Mouse (Mus musculus): ENCODE measurements around the gene Tmem9b. TPM values are rescaled to one million over a fixed set of nuclear protein-coding genes. Genes with fewer than 3 reads are reported as not detected.

Gene Tmem9b
- total and polyA plus RNA-seq, 3 experiments: 7.7 to 88.6 (median 70.7) TPM

DNA sequence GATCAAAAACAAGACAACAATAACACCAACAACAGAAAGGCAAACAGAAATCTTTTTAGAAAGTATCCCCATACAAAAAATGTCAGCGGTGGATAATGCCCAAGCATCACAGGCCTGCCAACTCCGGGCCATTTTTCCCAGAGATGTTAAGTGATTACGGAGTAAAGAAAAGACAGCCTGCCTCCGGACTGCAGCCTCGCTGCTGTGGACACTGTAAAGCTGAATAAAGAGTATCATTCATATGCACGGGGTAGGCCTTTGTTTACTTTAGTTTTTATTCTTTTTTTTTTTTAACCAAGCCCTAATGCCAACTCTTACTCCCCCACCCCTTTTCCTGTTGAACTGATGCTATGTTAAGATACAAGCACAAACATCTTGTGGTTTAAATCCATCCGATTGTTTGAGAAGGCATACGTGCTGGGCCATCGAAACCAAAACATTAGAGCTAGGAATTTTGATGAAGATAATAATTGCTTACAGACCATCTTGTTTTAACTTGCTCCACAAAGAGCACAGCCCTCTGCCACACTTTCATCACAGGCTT, 66.0 kb downstream of the Tmem9b start:
- H3K27me3 ChIP-seq (ENCODE audit: insufficient read depth, low read length): peaks cover 36% of the 10 kb centered on the region
- DNase-seq (ENCODE audit: low spot score): no peak
- no peak overlapping the region for H3K4me3 ChIP-seq (ENCODE audit: low read depth, low read length)
- no peak for ATAC-seq (ENCODE audit: extremely low read depth, insufficient number of reproducible peaks, low FRiP score, poor library complexity, severe bottlenecking)
- H3K36me3 ChIP-seq (replicated peaks): no peaks in the 10 kb centered on the region
- no peaks in the 10 kb centered on the region for H3K4me1 ChIP-seq (ENCODE audit: insufficient read depth, low read depth, low read length)
- no peaks in the 10 kb centered on the region for H3K9me3 ChIP-seq (replicated peaks)
- no peak for TF ChIP-seq CTCF (IDR thresholded peaks at IDR 0.05; ENCODE audit: low read depth, low read length)
- no peak for TF ChIP-seq POLR2AphosphoS5 (IDR thresholded peaks at IDR 0.05; ENCODE audit: insufficient replicate concordance, low read depth, low read length)
- no peak for TF ChIP-seq GATA1 (IDR thresholded peaks at IDR 0.05; ENCODE audit: borderline replicate concordance, low read length)

Other genes starting within 250 kb of the Tmem9b start
- gene Trim66, start 244.7 kb downstream of the Tmem9b start, total RNA-seq (2014; fragmentation: Nextera tagmentation): not detected in 2 replicates
- 0.17 and 0.49 TPM in 2 replicates for gene Trim66, start 244.7 kb downstream of the Tmem9b start, total RNA-seq (2017)
- gene Trim66, start 244.7 kb downstream of the Tmem9b start, polyA plus RNA-seq (2012): 0.02 TPM in 1 of 2 replicates, not detected in the other
- 402 and 444 TPM in 2 replicates for gene Rpl27a, start 233.7 kb downstream of the Tmem9b start, total RNA-seq (2014; fragmentation: Nextera tagmentation)
- gene Rpl27a, start 233.7 kb downstream of the Tmem9b start, total RNA-seq (2017): 833 and 1,086 TPM in 2 replicates
- 9,138 and 9,366 TPM in 2 replicates for gene Rpl27a, start 233.7 kb downstream of the Tmem9b start, polyA plus RNA-seq (2012)
- 0.92 and 39.5 TPM in 2 replicates for gene St5, start 49.3 kb downstream of the Tmem9b start, total RNA-seq (2014; fragmentation: Nextera tagmentation)
- 0.23 and 0.49 TPM in 2 replicates for gene St5, start 49.3 kb downstream of the Tmem9b start, total RNA-seq (2017)
- 0.07 TPM in 2 replicates for gene St5, start 49.3 kb downstream of the Tmem9b start, polyA plus RNA-seq (2012)
- 16.3 and 18.4 TPM in 2 replicates for gene Akip1, start 49.2 kb downstream of the Tmem9b start, total RNA-seq (2014; fragmentation: Nextera tagmentation)
- gene Akip1, start 49.2 kb downstream of the Tmem9b start, total RNA-seq (2017): 23.3 and 25.2 TPM in 2 replicates
- gene Akip1, start 49.2 kb downstream of the Tmem9b start, polyA plus RNA-seq (2012): 15.1 and 15.6 TPM in 2 replicates
- gene BC051019, start 29.0 kb downstream of the Tmem9b start, total RNA-seq (2014; fragmentation: Nextera tagmentation): not detected in 2 replicates
- gene BC051019, start 29.0 kb downstream of the Tmem9b start, total RNA-seq (2017): not detected in 2 replicates
- not detected in 2 replicates for gene BC051019, start 29.0 kb downstream of the Tmem9b start, polyA plus RNA-seq (2012)
- not detected in 2 replicates for gene Ascl3, start 21.1 kb downstream of the Tmem9b start, total RNA-seq (2014; fragmentation: Nextera tagmentation)
- not detected in 2 replicates for gene Ascl3, start 21.1 kb downstream of the Tmem9b start, total RNA-seq (2017)
- gene Ascl3, start 21.1 kb downstream of the Tmem9b start, polyA plus RNA-seq (2012): not detected in 2 replicates
- gene Nrip3, start 29.1 kb upstream of the Tmem9b start, total RNA-seq (2014; fragmentation: Nextera tagmentation): not detected in 2 replicates
- gene Nrip3, start 29.1 kb upstream of the Tmem9b start, total RNA-seq (2017): 0.52 and 0.55 TPM in 2 replicates
- gene Nrip3, start 29.1 kb upstream of the Tmem9b start, polyA plus RNA-seq (2012): not detected in 2 replicates
- 10.3 and 11.1 TPM in 2 replicates for gene Scube2, start 112.8 kb upstream of the Tmem9b start, total RNA-seq (2014; fragmentation: Nextera tagmentation)
- gene Scube2, start 112.8 kb upstream of the Tmem9b start, total RNA-seq (2017): 3.0 and 3.1 TPM in 2 replicates
- 0.20 TPM in 2 replicates for gene Scube2, start 112.8 kb upstream of the Tmem9b start, polyA plus RNA-seq (2012)
- 117 and 131 TPM in 2 replicates for gene Dennd5a, start 207.6 kb upstream of the Tmem9b start, total RNA-seq (2014; fragmentation: Nextera tagmentation)
- gene Dennd5a, start 207.6 kb upstream of the Tmem9b start, total RNA-seq (2017): 70.4 and 74.8 TPM in 2 replicates
- 9.2 and 10.1 TPM in 2 replicates for gene Dennd5a, start 207.6 kb upstream of the Tmem9b start, polyA plus RNA-seq (2012)
- 68.5 and 78.6 TPM in 2 replicates for gene Tmem41b, start 234.1 kb upstream of the Tmem9b start, total RNA-seq (2014; fragmentation: Nextera tagmentation)
- gene Tmem41b, start 234.1 kb upstream of the Tmem9b start, total RNA-seq (2017): 96.3 and 105 TPM in 2 replicates
- 20.3 and 22.7 TPM in 2 replicates for gene Tmem41b, start 234.1 kb upstream of the Tmem9b start, polyA plus RNA-seq (2012)

Measured in G1E (cell line).